Mouse (Mus musculus): ENCODE measurements around the gene Gstk1.

Gene Gstk1

DNA sequence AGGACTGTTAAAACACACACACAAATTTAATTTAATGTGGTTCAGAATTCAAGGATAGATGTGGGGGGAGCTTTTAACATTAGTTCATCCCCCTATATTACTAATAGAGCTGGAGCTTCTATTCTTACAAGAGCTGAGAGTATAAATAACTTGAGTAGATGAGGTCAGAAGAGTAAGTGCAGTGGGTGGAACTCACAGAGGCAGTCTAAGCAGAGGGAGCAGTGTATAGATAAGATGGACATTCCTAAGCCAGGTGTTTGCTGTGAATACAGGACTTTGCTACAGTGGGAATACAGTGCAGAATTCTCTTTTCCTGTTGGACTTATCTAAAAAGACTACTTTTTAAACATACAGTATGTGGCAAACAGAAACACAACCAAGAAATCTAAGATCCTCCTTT, 25.1 kb downstream of the Gstk1 start:
- DNase-seq, result no peak

DNA sequence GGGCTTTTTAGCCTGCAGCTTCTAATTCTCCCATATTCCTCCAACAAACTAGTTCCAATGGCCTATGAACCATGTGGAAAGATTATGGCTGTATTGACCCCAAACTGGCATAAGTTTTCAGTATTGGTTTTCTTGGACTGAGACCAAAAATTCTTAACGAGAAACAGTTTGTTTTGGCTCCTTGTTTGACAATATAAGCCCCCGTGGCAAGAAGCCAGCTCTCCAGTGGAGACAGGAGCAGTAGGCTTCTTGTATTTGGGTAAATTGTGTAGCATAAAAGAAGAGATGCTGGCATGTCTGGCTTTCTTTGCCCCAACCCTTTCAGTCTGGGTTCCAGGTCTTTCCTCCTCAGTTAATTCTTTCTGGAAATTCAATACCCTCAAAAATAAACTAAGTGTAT, 30.4 kb downstream of the Gstk1 start:
- no peak for DNase-seq

GRCm38 (mm10) chr6:42282865-42283528, 37.3 kb downstream of the Gstk1 start:
- DNase-seq, result no peak

DNA sequence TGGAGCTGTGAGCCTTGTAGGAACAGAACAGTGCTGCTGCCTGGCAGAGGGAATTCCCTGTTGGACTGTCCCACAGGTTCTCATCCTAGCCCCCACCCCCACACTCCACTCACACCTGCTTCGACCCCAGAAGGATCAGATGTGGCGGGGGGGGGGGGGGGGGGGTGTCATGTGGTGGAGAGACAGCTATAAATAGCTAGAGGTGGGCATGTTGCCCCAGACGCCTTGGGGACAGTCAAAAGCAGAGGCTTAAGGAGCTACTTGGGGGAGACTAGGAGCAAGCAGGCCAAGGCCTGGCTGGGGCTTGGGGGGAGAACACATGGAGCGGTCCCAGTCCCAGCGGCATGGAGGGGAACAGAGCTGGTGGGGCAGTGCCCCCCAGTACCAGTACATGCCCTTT, 40.7 kb downstream of the Gstk1 start, which contains the start of gene Clcn1:
Clcn1 (plus strand) TSS at position 238 of the 400 bp plus-strand sequence.
- DNase-seq, result no peak

DNA sequence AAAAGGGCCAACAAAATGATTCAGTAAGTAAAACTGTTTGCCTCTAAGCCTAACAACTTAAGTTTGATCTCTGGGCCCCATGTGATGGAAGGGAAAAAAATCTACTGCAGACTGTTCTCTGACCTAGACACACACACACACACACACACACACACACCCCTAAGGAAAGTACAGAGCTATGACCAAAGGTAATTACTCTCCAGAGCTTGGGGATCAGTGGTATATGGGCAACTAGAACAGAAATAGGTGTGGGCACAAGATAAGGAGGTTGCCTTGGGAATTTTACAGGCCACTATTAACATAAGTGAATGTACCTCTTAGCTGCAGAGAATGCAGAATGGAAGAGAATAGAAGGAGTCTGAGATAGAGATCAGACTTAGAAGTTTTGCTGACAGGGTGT, 41.8 kb downstream of the Gstk1 start:
- no peak for DNase-seq

- no peak for DNase-seq
Measured at GRCm38 (mm10) chr6:42293327-42293726, 47.6 kb downstream of the Gstk1 start.

GRCm38 (mm10) chr6:42295549-42296094, 49.9 kb downstream of the Gstk1 start:
- no peak for DNase-seq

- DNase-seq, result no peak
Measured at GRCm38 (mm10) chr6:42299362-42299761, 53.6 kb downstream of the Gstk1 start.

Measured in right cerebral cortex, postnatal 14 days (tissue).